Mouse (Mus musculus) ES-Bruce4 (cell line): Measurements from ENCODE around the gene Lix1l.

Experiments
- CTCF ChIP-seq: IDR thresholded peaks from one replicate; pipeline ENCODE4 v1.8.1; 2011; ENCODE audit warnings: low read depth, low read length
- POLR2A ChIP-seq: IDR thresholded peaks from one replicate; pipeline ENCODE4 v1.8.1; 2011; ENCODE audit warnings: low read length; ENCODE audit not compliant: insufficient read depth

DNA sequence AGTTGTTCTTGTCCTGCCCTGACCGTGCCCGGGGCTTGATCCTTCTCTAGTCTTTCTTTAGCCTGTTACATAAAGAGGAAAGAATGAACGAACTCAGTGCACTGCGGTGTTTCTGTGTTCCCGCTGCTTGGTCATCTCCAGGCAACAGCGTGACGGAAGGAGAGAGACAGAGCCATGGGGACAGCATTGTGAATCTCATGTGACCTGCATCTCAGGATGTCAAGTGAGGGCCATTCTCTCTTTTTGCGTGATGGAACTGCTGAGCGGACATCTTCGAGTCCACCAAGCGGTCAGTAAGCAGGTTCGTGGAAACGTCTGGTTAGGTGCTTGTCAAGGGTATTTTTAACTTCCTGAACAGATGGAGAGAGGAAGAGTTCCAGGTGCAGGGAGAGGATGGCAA is 31.4 kb upstream of the Lix1l start:
- TF ChIP-seq CTCF (no peak), POLR2A (no peak)
